Mouse (Mus musculus) urinary bladder, postnatal 36 days (tissue): ENCODE measurements around the gene Xrcc5.

Source experiments
- DNase-seq, 2 experiments: peaks; one replicate each; pipeline ENCODE4 v3.0.0; 2022; ENCODE audit warnings: low spot score in 2 of 2, mixed read lengths in 1 of 2

Xrcc5 gene

DNA sequence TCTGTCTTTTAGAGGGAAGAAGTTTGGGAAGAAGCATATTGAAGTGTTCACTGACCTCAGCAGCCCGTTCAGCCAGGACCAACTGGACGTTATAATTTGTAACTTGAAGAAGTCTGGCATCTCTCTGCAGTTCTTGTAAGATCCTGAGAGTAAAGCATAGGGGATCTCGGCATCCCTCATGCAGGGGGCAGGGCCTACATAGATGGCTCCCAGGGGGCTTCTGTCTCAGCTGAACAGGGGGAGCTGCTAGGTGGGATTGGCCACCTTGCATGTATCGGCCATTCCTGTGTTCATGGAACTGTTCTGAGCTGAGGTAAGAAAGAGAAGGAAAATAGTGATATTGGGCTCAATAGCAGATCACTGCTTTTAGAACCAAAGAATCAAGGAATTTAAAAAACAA is 8.2 kb downstream of the Xrcc5 start:
- DNase-seq = no peak

DNA sequence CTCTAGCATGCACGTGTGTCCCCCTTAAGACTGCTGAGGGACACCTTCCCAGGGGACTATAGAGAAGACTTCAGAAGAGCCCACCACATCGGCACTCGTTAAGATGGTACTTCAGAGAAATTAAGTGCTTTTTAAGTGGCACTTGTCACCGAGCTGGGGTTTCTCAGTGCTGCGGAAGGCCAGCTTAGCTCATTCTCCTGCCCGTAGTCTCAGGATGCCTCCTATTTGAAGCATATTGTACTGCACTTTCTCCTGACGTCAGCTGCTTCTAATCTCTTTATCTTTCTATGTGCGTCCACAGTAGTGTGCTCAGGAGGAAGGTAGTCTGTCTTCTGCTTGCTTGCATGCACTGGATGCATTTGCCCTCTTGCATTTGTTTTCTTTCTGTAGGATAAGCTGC is 9.2 kb downstream of the Xrcc5 start:
- DNase-seq = no peak

DNA sequence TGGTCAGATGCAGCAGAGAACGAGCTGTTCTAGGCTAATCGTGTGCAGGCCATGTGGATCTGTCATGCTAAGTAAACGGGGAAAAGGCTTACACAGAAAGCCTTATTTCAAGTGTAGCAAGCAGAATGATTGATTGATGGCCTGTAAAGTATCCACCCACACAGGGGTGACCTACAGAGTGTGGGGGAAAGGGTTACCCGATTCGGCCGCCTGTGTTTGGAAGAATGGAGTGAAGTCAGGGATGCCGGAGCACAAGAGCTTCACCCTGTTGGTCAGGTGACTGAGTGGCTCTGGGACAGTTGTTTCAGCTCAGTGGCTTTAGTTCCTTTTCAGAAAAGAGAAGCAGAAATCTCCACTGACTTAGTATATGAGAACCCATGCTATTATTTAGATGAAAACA is 9.7 kb downstream of the Xrcc5 start:
- DNase-seq = no peak

DNA sequence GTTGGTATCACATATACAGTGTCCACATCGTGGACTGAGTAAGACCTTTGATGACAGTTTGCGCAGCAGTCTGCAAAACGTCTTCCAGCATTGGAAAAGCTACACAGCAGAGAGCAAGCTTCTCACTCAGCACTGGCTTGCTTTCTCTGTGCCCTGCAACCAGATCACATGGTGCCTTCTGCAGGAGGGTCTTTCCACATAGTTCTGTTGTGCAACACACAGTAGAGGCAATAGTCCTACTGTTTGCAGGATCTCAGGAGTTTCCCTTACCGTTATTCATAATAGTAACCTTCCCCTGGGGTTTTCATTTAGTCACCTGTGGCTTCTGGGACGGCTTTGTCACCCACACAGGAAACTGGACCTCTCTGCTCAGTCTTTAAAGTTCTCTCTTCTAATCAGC is 13.5 kb downstream of the Xrcc5 start:
- no peak for DNase-seq

DNA sequence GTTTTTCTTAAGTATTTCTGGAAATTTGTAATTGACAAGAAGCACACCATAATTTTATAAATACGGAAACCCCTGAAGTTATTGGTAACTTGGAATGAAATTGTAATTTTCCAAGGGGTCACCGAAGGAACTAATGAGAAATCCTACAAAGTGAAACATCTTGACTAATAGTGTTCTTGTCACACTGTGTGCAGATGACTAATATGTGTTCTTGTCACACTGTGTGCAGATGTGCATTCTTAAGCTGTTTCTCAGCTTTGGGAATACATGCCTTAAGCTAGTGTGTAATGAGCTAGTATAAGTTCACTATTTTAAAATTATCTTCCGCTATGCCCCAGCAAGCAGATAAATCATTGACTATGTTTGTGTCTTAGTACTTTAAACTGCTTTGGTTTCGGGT is 16.0 kb downstream of the Xrcc5 start:
- no peak for DNase-seq

DNA sequence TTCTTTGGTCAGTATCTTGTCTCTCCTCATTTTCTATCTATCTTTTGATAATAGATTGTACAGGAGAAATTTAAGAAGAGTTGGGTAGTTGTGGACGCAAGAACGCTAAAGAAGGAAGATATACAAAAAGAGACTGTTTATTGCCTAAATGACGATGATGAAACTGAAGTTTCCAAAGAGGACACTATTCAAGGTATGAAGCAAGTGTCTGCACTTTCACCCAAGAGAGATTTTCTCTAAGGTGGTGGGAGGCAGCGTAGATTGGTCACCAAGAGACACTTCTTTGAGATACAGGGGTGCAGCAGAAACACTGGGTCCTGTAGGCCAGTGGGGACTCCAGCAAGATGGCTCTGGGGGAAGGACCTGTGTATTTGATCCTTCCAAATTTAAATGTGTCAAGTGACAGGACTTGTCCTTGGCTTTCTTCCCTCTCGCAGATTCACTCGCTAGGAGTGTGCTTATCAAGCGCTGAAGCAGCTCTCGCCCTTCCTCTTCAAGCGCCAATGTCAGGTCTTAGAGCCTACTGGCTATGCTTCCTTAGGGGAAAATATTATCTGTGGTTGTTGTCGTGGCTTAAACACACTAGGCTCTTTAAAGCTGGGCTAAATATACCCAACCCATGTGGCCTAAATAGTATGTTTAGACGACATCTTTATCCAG is 19.1 kb downstream of the Xrcc5 start:
- no peak for DNase-seq

DNA sequence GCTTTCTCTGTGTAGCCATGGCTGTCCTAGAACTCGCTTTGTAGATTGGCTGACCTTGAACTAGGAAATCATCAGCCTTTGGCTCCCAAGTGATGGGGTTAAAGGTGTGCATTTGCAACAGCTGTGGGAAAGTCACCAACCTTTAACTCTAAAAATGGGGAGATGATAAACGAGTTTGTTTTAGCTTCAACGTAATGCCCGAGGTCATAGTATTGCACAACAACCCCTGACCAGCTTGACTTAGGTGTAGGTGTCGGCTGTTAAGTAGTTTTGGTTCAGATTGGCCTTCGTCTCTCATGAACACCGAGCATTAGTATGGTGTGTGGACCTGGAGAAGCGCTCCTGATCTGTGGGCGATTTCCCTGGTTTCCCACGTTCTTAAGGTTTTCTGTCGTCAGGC is 27.6 kb downstream of the Xrcc5 start:
- DNase-seq = no peak

DNA sequence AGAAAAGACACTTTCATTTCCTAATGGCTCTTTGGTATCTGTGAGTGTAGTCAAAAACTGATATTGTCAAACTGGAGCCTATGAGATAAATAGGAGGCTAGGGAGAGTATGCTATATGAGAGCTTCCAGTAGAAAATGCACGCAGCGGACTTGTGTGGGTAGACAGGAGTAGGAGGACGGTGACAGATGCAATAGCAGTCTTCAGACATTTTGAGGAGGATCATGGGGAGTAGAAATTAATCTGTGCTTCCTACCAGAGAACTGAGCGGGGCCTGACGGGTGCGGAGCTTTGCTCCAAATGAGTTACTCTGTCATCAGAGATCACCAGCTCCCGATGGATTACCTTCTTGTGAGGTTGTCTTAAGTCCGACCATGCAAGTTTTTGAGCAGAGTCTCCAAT is 29.6 kb downstream of the Xrcc5 start:
- no peak for DNase-seq

DNA sequence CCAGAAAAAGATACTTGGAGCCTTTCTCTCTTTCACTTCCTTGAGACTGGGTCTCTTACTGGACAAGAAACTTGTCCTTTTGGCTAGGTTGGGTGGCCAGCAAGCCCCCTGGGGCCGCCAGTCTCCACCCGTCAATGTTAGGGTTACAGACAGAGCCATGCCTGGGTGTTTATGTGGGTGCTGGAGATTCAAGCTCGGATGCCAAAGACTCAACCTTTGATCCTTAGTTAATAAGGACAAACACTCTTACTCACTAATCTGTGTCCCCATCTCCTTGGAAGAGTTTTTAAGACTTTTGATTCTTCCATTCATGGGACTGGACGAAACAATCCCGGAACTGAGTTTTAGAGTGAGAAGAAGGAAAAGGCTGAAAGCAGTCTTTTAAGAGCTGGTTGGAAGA is 31.1 kb downstream of the Xrcc5 start:
- no peak for DNase-seq

DNA sequence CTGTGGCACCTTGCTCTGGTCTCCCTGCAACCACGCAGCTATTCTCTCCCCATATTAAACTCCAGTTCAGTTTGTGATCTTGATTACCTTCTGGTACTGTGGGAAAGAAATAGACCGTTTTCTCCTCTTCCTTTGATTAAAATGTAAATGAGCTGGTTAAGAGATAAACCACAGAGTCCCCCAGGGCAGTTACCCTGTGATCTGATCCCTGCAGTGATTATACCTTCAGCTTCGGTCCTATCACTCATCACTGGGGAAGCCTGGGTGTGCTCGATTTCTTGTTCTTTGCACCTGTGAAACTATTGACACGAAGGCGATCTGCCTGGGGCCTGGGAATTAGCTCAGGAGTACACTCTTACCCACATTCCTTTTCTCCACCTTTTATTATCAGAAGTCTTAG is 40.7 kb downstream of the Xrcc5 start:
- no peak for DNase-seq

DNA sequence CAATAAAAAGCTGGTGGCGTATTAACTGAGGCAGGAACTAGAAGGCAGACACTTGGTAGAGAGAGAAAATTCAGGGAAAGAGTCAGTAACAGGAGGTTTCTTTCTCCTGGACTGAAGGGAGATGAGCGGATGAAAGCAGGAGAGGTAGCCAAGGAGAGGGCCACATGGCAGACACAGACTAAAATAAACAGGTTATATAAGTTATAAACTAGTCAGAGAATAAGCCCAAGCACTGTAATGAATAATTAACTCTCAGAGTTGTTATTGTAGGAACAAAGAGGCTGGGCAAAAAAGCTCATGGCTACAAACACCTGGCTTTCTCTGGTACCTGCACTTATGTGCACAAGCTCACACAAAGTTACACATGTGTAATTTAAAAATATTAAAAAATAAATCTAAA is 47.6 kb downstream of the Xrcc5 start:
- DNase-seq = no peak

DNA sequence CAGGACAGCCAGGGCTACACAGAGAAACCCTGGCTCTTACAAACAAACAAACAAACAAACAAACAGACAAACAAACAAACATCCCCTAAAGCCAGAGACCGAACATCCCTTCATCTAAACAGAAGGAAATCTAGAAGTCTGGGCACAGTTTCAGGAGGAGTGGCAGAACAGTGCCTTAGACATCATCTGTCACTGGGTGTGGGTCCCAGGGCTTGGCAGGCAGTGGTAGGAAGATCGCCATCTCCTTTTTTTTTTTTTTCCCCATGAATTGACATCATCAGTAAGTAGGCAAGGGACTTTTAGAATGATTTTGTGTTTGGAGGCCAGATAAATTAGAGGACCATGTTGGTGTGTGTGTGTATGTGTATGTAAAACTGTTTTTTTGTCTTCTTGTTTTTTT is 51.0 kb downstream of the Xrcc5 start:
- no peak for DNase-seq

DNA sequence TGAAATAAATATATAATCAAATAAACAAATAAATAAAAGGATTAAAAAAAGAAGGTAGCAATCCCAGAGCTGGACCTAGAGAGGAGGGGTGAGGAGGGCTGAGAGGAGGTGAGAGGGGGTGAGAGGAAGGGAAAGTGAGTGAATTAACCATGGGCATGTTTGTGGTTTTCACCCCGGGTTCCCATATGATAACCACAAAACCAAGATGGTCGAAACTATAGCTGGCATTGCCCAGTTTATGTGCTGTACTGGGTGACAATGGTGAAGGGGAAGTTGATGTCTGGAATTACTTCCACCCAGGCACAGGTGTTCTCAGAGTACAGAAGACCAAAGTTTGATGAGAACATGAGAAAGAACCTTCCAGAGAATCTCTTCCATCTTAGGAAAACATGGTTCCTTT is 52.2 kb downstream of the Xrcc5 start:
- no peak for DNase-seq

DNA sequence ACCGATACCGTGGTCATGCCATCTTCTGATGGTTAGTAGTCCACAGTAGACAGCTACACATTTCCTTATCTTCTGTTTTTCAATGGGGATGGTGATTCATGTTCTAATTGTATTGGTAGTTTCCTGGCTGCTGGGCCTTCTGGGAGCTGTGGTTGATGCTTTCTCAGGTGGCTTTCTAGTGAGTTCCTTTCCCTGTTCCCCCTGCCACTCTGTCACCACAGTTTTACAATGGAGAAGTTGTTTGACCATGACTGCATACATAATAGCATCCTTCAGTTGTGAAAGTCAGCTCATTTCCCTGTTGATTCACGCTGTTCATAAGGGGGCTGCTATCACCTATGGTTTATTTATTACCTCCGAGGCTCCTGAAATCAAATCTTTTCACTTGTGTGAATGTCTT is 53.6 kb downstream of the Xrcc5 start:
- no peak for DNase-seq

DNA sequence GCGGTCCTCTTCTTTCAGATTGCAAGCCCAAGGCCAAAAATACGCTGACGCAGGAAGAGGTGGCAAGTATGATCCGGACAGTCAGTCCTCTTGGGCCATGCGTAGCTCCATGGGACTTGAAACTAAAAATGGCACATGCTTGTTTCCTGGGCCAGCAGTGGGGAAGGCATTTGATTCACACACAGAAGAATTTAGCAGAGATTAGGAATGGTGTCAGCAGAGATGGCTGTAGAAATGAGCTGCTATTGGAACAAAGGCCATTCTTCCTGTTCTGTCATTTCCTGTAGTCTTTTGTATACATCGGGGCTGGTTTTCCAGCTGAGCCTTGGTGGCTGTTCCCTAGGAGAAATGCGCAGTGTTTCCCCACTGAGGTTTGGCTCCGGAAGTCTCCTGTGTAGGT is 57.4 kb downstream of the Xrcc5 start:
- DNase-seq = no peak

DNA sequence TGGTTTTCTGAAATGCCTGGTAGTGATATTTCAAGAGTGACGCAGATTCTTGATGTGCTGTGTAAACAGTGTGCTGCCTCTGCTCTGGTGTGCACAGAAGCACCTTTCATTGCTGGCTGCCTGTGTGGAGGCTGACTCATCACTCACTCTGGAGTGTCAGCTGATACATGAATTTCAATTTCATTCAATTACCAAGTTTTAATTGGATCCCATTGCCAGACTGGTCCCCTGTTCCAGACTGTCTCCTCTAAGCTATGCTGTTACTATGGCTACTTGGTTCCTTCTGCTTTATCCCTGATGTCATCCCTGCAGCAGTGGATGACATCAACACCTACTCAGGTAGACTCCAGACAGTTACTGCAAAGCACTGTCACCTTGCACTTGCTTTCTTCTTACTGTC is 65.3 kb downstream of the Xrcc5 start:
- DNase-seq = no peak

DNA sequence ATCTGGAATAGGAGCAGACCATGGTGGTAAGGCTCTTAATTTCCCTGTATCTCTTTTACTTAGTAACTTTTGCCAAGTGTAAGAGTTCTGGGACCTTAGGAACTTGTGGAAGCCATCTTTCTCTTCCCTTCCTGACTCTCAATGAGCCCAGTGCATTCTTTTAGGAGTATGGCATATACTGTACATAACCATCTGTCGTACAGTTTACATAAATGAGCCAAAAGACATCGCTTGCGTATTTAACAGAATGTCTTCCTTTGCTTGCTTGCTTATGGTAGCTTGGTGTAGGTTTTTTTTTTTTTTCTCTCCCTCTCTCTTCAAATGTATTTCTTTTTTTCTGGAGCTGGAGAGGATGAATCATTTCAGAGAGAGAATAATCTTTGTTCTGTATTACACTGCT is 65.7 kb downstream of the Xrcc5 start:
- DNase-seq = no peak

DNA sequence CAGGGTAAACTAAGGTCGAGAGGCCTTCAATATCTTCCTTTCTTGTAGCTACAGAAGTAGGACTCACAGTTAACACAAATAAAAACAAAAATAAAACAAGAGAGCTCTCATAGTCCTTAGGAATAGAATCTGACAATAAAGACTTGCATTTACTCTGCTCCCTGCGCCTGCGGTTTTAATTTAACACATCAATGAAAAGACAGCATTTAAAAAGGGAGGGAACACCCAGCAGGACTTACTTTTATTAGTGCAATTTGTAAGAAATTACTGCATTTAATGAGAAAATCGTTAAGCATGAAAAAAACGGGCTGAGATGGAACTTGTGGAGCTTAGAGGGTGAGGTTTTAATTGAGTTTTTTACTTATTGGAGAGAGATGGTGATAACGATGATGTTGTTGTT is 66.4 kb downstream of the Xrcc5 start:
- DNase-seq = no peak

DNA sequence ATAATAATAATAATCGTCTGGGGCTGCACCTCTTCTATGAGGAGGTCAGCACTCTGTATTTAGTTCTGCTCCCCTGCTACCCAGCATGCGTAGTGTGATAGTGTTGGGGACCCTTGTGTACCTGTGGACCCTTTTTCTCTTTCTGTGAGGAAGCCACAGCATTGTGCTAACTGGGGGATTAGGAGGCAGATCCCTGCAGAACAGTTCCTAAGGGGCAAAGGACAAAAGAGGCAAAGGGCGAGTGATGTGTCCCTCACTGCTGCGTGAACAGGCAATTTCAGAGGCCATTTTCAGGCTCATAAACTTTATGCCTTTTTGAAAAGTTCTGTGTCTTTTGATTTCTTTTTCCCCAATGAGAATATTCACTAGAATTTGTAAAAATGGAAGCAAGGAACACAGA is 66.8 kb downstream of the Xrcc5 start:
- DNase-seq = no peak

DNA sequence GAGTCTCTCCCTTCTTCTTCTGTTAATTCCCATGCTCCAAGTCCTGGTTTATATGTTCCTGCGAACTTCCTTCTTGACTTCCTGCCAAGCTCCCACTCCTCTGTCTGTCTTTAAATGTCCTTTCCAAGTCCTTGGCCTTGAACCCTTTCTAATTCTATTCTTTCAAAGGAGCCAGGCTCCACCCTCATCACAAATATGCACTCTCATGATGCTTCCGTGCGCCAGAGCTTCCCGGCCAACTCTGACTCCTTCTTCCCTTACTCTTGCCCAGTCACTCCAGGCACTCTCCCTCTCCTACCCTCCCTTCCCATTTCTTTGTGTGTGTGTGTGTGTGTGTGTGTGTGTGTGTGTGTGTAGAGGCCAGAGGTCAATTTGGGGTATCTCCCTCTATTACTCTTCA is 70.9 kb downstream of the Xrcc5 start:
- DNase-seq = no peak

DNA sequence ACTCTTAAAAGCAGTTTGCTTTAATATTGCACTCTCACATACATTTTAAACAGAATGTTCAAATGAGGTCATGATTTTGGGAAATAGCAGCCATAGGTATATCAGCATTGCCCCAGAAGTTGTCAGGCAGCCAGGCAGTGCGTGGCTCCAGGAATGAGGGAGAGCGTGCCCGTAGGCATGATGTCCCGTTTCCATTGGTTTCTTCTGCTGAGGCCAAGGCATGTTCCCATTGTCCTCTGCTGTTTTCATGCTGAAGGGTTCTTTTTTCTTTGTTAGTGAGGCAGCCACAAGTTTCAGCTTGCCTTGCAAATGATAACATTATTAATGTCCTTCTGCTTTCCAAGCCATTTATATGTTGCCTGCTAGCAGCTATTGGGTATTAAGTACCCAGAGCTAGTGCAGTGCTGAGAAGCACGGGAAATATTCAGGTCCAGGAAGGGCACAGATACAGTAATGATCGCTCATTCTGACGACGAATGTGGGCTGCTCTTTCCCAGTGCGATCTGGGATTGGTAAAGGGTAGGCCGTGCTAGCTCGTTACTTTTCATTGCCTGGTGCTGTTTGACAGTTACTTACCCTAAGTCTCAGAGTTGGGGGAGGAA is 72.6 kb downstream of the Xrcc5 start:
- no peak for DNase-seq

DNA sequence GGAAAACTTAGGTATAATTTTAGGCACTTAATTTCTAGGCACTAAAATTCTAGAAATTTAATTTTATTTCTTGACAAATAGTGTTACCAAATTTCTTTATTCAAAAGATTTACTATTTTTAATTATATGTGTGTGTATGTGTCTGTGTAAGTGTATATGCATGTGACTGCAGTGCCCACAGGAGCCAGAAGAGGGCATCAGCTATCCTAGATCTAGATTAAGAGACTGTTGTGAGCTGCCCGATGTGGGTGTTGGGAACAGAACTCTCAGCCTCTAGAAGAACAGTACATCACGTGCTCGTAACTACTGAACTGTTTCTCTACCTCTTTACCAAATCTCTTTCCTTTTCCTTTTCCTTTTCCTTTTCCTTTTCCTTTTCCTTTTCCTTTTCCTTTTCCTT is 73.3 kb downstream of the Xrcc5 start:
- DNase-seq = no peak

DNA sequence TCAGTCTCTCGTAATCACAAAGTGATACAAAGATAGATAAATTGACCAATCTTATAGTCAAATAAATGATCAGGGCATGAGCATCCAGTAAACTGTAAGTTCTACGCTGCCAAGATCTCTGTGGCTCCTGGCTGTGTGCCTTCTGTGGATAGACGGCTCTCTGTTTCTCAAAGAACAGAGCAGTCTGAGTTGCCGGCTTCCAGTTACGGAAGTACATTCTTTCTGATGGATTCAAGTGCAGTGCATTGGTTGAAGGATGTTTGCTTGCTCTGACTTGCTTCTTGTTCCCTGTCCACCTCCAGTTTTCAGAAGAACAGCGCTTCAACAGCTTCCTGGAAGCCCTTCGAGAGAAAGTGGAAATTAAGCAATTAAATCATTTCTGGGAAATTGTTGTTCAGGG is 75.8 kb downstream of the Xrcc5 start:
- DNase-seq = no peak

DNA sequence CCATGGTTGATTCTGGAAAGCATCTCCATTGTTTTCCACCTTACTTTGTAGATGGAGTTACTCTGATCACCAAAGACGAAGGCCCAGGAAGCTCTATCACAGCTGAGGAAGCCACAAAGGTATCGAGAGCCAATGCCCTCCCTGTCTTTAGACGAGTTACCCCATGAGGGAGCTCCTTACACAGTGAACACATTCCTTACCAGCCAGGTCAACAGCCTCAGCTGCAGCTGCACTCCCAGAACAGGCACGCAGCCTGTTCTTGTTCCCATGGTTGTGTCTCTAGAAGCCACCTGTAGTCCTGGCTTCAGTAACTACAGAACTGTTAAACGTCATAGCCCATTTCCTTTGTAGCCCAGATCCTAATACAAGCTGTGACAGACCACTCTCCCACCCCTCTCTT is 76.4 kb downstream of the Xrcc5 start:
- no peak for DNase-seq
